Mouse (Mus musculus) Patski (cell line): Measurements from ENCODE around the gene Pstpip1. TPM values are rescaled to one million over a fixed set of nuclear protein-coding genes. Genes with fewer than 3 reads are reported as not detected.

Experiments
- ATAC-seq: fragments of 100-300 bp; one replicate; pipeline ENCODE4 v1.8.0; 2021
- CTCF ChIA-PET: fragments of 350-600 bp; sonication (Branson Sonifier 250); formaldehyde crosslinking; loops from one replicate; lab custom pipeline; 2022; ENCODE audit warnings: inconsistent platforms; lab: Charles Lee
- POLR2A ChIA-PET: fragments of 350-600 bp; sonication (Branson Sonifier 250); formaldehyde crosslinking; loops from one replicate; lab custom pipeline; 2022; ENCODE audit warnings: antibody characterized with exemption, inconsistent platforms; lab: Charles Lee
- DNase-seq: peaks from one replicate; pipeline ENCODE4 v3.0.0-alpha.2; 2011; ENCODE audit warnings: low read depth, low spot score
- H3K27me3 ChIP-seq: fragments of 371-371 bp; one replicate; pipeline ENCODE4 v1.5.1; 2021
- CTCF ChIP-seq: fragments of 100-300 bp; IDR thresholded peaks from one replicate; pipeline ENCODE4 v1.5.1; 2021
- in situ Hi-C: fragments of 300-500 bp; cut with MboI; formaldehyde crosslinking; loops from 3 replicates; pipeline ENCODE4 v1.11.1; 2018; ENCODE audit warnings: low pct_unique_long_range_greater_than_20kb, mixed read lengths
- polyA plus RNA-seq: library from polyadenylated mRNA; unstranded; gene quantifications from one replicate; pipeline ENCODE4 v1.2.3, GENCODE M21; 2021

The Pstpip1 gene
- polyA plus RNA-seq, 1 experiment from 2014 or later, result 0.41 TPM

DNA sequence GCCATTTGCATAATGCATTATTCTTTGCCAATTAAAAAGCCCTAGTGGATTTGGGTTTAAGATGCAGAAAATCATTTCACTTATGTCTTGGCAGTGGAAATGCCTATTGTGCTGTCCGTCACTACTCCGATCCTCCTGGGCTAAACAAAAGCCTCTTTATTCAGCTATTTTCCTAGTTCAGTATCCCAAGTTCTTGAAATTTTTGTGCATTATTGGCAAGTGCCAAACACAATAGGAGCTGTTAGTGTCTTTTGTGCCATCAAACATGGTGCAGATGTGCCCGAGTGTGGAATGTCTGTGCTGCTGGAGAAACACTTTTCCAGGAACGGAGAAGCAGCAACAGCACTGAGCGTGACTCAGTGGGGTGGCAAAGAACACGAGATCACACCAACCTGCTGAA, 77.9 kb downstream of the Pstpip1 start:
- ChIA-PET POLR2A (no interaction called here), CTCF (no interaction called here)
- in situ Hi-C loops, result no loop called here
- TF ChIP-seq CTCF, result no peak
- no peak for DNase-seq
- peaks cover 16% of the 10 kb centered on the region for H3K27me3 ChIP-seq
- ATAC-seq, result no peak

DNA sequence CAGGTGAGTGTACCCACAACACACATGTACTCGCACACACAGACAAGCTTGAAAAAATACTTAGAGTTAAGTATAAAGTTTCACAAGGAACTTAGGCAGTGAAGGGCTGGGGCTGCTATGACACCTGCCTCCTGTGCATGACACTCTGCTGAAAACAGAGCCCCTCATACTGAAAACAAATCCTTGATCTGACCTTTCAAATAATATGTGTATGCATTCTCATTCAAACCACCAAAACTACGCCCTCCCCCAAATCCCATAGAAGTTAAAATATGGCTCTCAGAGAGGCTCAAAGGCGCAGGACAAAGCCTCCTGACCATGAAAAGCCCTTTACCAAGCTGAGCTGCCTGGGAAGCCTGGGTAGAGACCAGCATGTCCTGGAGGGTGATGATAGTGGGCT, 85.6 kb downstream of the Pstpip1 start:
- H3K27me3 ChIP-seq, result peaks cover 2% of the 10 kb centered on the region
- ChIA-PET POLR2A (no interaction called here), CTCF (no interaction called here)
- no peak for TF ChIP-seq CTCF
- DNase-seq (no peak), ATAC-seq (no peak)
- in situ Hi-C loops, result no loop called here

DNA sequence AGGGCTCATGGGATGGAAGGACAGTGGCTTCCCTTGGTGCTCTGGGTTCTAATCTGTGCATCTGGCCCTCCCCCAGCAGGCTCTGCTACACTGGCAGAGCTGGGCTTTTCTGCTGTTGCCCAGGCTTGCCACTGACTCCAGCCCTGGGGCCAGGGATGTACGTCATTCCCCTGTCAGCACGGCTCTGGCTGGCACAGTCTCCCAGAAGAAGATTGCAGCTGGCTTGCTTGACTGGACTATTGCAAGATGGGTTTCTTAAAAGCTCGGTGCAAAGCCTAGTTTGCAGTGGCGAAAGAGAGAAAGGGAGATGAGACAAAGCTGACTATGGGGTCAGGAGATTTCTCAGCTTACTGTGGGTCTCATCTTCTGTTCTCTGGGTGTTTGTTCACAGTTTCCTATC, 87.6 kb downstream of the Pstpip1 start:
- ATAC-seq (no peak), DNase-seq (no peak)
- H3K27me3 ChIP-seq, result no peaks in the 10 kb centered on the region
- CTCF ChIA-PET, result interaction anchor here (1.6 kb wide), 1 partner anchor 24 kb away, joined by 5 read pairs; no protein-coding TSS in a partner anchor
- TF ChIP-seq CTCF, result no peak
- POLR2A ChIA-PET, result no interaction called here
- in situ Hi-C loops, result no loop called here

Other genes starting within 250 kb of the Pstpip1 start
- 12.0 TPM for gene Scaper, start 151.8 kb upstream of the Pstpip1 start, polyA plus RNA-seq
- gene 4930563M21Rik, start 79.4 kb upstream of the Pstpip1 start, polyA plus RNA-seq, result not detected
- gene Rcn2, start 48.1 kb upstream of the Pstpip1 start, polyA plus RNA-seq, result 192 TPM
- gene Tspan3, start 75.5 kb downstream of the Pstpip1 start, polyA plus RNA-seq, result 371 TPM